Mouse (Mus musculus) C2C12 (cell line): ENCODE measurements around the gene Ramp2. TPM values are rescaled to one million over a fixed set of nuclear protein-coding genes. Genes with fewer than 3 reads are reported as not detected.

ENCODE experiments used
- H3K27me3 ChIP-seq: one replicate; pipeline ENCODE4 v1.6.1; 2011; ENCODE audit not compliant: control insufficient read depth, insufficient read depth, insufficient read length
- H3K36me3 ChIP-seq: one replicate; pipeline ENCODE4 v1.6.1; 2011; ENCODE audit not compliant: control insufficient read depth, insufficient read depth
- H3K4me3 ChIP-seq: one replicate; pipeline ENCODE4 v1.5.1; 2011; ENCODE audit warnings: mild to moderate bottlenecking, control low read depth; ENCODE audit not compliant: poor library complexity, insufficient read depth, severe bottlenecking
- H3K79me2 ChIP-seq: one replicate; pipeline ENCODE4 v1.6.1; 2011; ENCODE audit not compliant: control insufficient read depth, insufficient read depth
- H3K79me3 ChIP-seq: one replicate; pipeline ENCODE4 v1.6.1; 2011; ENCODE audit warnings: low read depth, control low read depth
- H3ac ChIP-seq: one replicate; pipeline ENCODE3; 2011; ENCODE audit warnings: low read depth; ENCODE audit not compliant: control insufficient read depth, insufficient read length
- CEBPB ChIP-seq: IDR thresholded peaks from one replicate; pipeline ENCODE4 v1.6.1; 2011; ENCODE audit warnings: low read depth, mild to moderate bottlenecking, control low read depth, moderate library complexity
- CTCF ChIP-seq: IDR thresholded peaks from one replicate; pipeline ENCODE4 v1.5.1; 2011; ENCODE audit not compliant: control insufficient read depth, insufficient read depth, insufficient read length
- FOSL1 ChIP-seq: IDR thresholded peaks from one replicate; pipeline ENCODE4 v1.8.0; 2011; ENCODE audit warnings: mild to moderate bottlenecking, low read length; ENCODE audit not compliant: poor library complexity, insufficient read depth, severe bottlenecking
- MAX ChIP-seq: IDR thresholded peaks from one replicate; pipeline ENCODE4 v1.6.1; 2011; ENCODE audit warnings: mild to moderate bottlenecking, control low read depth
- MYOD1 ChIP-seq: IDR thresholded peaks from one replicate; pipeline ENCODE4 v1.6.1; 2011; ENCODE audit warnings: low read depth; ENCODE audit not compliant: control insufficient read depth, insufficient read length
- MYOG ChIP-seq: IDR thresholded peaks from one replicate; pipeline ENCODE4 v1.6.1; 2011; ENCODE audit not compliant: control insufficient read depth, insufficient read length; ENCODE audit errors: extremely low read depth
- USF1 ChIP-seq: IDR thresholded peaks from one replicate; pipeline ENCODE4 v1.6.1; 2011; ENCODE audit warnings: low read depth, mild to moderate bottlenecking, control low read depth, moderate library complexity
- polyA plus RNA-seq: library from polyadenylated mRNA; unstranded; fragments of >200 nt; fragmentation: generic; extraction: Trizol; gene quantifications from one replicate; pipeline ENCODE4 v1.2.1, GENCODE M21; 2012; ENCODE audit warnings: missing spikeins

Ramp2 gene
- polyA plus RNA-seq, 1 experiment: 0.66 TPM

GRCm38 (mm10) chr11:101233240-101233639 lies 12.6 kb upstream of the Ramp2 start:
- no peaks in the 10 kb centered on the region for H3K79me3 ChIP-seq
- no peak overlapping the region for H3ac ChIP-seq
- H3K4me3 ChIP-seq: no peak overlapping the region
- no peaks in the 10 kb centered on the region for H3K79me2 ChIP-seq
- TF ChIP-seq MAX (no peak), USF1 (no peak), MYOD1 (no peak), MYOG (no peak), CTCF (no peak), CEBPB (no peak), FOSL1 (no peak)
- no peaks in the 10 kb centered on the region for H3K27me3 ChIP-seq
- H3K36me3 ChIP-seq: no peaks in the 10 kb centered on the region

GRCm38 (mm10) chr11:101234124-101234523 lies 11.7 kb upstream of the Ramp2 start:
- Histone ChIP-seq H3K4me3 (no peak overlapping the region), H3ac (no peak overlapping the region), H3K36me3 (no peaks in the 10 kb centered on the region), H3K79me2 (no peaks in the 10 kb centered on the region), H3K27me3 (no peaks in the 10 kb centered on the region), H3K79me3 (no peaks in the 10 kb centered on the region)
- TF ChIP-seq MYOG (no peak), MYOD1 (no peak), CTCF (no peak), CEBPB (no peak), USF1 (no peak), MAX (no peak), FOSL1 (no peak)

- Histone ChIP-seq H3K79me2 (no peaks in the 10 kb centered on the region), H3K4me3 (no peak overlapping the region), H3ac (no peak overlapping the region), H3K27me3 (no peaks in the 10 kb centered on the region), H3K79me3 (no peaks in the 10 kb centered on the region), H3K36me3 (no peaks in the 10 kb centered on the region)
- TF ChIP-seq USF1 (no peak), MYOG (no peak), MAX (no peak)
These were observed 10.4 kb upstream of the Ramp2 start for GRCm38 (mm10) chr11:101235429-101235828.

GRCm38 (mm10) chr11:101236782-101237181 lies 9.0 kb upstream of the Ramp2 start:
- no peaks in the 10 kb centered on the region for H3K79me2 ChIP-seq
- peaks cover 2% of the 10 kb centered on the region for H3K27me3 ChIP-seq
- no peaks in the 10 kb centered on the region for H3K79me3 ChIP-seq
- H3K4me3 ChIP-seq: no peak overlapping the region
- TF ChIP-seq FOSL1: no peak
- TF ChIP-seq MYOG: no peak
- no peak for TF ChIP-seq CTCF
- TF ChIP-seq USF1: no peak
- TF ChIP-seq CEBPB: no peak
- no peak for TF ChIP-seq MYOD1
- no peak for TF ChIP-seq MAX
- H3K36me3 ChIP-seq: no peaks in the 10 kb centered on the region
- H3ac ChIP-seq: no peak overlapping the region

GRCm38 (mm10) chr11:101238071-101238647 lies 7.7 kb upstream of the Ramp2 start:
- H3K27me3 ChIP-seq: peaks cover 4% of the 10 kb centered on the region
- H3K36me3 ChIP-seq: no peaks in the 10 kb centered on the region
- H3K79me2 ChIP-seq: no peaks in the 10 kb centered on the region
- TF ChIP-seq MYOG: no peak
- no peak overlapping the region for H3ac ChIP-seq
- H3K4me3 ChIP-seq: no peak overlapping the region
- no peaks in the 10 kb centered on the region for H3K79me3 ChIP-seq

- Histone ChIP-seq H3K4me3 (no peak overlapping the region), H3K79me3 (no peaks in the 10 kb centered on the region), H3K79me2 (no peaks in the 10 kb centered on the region), H3K27me3 (peaks cover 26% of the 10 kb centered on the region), H3ac (no peak overlapping the region), H3K36me3 (no peaks in the 10 kb centered on the region)
- TF ChIP-seq CEBPB (no peak), CTCF (no peak), MYOG (no peak), MAX (no peak), FOSL1 (no peak), USF1 (no peak)
These were observed 757 bp upstream of the Ramp2 start for GRCm38 (mm10) chr11:101245071-101245470.
